Mouse (Mus musculus) inflammation-experienced regulatory T-cells (primary cell): ENCODE results near the gene Glis2. TPM values are rescaled to one million over a fixed set of nuclear protein-coding genes. Genes with fewer than 3 reads are reported as not detected.

Source experiments
- polyA plus RNA-seq, 2 experiments: library from polyadenylated mRNA; unstranded; fragments of 100-300 nt; shearing (Covaris generic); gene quantifications; one replicate each; pipeline ENCODE4 v1.2.1; 2017

The Glis2 gene
- polyA plus RNA-seq = 1 to 10 TPM in 1 of 2 experiments, under 1 TPM in 1; 0.94 to 6.1 TPM

DNA sequence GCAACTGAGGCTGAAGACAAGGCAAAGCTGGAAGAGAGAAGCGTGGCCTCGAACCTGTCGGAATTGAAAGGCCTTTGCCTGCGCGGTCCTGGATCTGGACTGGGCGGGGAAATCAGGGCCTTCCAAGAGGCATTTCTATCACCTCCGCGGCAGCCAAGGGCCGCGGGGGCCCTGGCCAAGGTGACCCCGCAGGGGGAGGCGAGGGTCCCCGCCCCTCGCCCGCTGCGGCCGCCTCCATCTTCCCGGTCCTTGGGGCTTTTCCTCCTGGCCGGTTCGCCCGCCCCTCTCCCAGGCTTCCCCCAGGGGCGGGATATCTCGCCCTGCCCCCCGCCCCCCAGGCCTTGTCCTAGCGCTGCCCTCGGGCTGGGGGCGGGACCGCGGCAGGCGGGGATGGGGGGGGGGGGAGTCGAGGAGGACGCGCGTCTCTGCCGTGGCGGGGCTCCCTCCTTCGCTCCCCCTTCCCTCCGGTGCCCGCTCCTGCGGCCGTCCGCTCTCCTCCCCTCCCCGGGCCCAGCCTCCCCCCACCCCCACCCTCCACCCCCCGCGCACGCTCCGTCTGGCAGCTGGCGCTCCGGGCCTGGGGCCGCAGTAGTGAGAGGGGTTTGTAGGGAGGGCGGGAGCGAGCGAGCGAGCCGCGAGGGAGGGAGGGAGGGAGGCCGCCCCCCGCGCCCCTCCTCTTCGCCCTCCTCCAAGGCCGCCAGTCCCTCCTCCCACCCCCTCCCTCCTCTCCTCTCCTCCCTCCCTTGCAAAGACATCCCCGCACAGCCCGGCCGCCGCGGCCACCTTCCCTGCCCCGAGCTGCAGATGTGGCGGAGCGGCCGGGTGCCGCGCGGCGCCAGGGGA is at the start of gene Glis2:
Gene Glis2, plus strand, starts transcription at position 743 of the 843 bp plus-strand sequence.

DNA sequence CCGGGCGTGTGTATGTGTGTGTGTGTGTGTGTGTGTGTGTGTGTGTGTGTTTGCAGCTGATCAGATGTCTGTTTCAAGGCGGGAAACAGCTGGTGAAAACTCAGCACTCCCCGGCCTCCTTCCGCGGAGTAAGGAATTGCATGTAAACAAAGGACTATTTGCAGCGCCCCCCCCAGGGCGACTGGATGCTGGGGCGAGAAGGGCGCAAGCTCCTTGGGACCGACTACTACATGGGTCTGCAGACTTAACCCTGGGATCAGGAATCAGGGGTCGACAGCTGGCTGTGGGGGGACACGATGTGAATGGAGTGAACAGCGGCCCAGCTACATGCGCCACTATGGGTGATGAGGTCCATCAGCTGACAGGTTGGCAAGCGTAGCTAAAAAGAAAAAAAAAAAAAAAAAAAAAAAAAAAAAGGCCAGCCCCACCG is 34.8 kb upstream of the Glis2 start, which contains the start of gene Tfap4:
Gene Tfap4, minus strand, starts transcription at position 140 of the 430 bp plus-strand sequence.

DNA sequence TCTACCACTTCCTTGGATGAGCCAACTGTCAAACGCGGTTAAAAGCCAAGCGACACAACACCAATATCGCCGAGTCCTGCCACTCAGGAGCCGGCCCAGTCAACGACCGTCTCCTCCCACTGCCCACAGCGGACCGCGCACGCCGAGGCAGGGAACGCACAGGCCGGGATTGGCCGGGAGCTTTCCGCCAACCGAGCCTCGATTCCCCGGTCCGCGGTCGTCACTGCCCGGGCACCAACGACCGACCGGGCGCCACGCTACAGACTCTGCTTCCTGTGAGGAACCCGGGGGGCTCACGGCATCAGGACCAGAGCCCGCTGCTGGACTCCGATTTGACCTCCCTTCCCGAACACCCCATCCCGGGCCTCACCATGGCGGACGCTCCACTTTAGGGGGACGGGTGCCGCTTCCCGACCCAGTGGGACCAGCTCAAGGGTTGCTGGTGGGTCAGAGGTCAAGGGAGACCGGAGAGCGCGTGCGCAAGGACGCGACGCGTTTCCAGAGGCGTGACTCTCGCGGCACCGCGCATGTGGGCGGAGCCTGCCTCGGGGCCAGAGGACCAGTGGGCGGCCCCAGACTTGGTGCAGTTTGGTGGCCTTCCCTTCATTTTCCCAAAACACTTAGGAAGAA is 30.1 kb downstream of the Glis2 start, which contains the start of gene Pam16:
Gene Pam16, minus strand, starts transcription at position 508 of the 630 bp plus-strand sequence.

DNA sequence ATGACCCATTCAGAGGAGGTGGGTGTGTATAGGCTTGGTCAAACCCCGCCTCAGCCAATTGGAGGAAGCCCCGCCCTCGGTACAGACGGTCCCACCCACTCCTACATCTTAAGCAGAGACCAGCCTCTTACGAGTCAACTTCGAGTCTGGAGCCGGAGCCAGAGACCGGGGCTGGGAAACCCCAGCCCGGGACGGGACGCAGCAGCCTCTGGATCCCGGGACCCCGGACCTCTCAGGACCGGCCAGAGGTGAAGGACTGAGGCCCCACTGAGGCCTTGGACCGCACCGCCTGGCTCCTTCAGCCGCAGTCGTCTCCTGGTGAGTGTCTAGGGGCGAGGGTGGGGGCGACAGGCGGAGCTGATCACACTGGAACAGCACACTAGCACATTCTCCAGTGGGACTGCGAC is 45.3 kb downstream of the Glis2 start, which contains the start of the genes Vasn and Dnaja3:
Gene Vasn, plus strand, starts transcription at position 111 of the 407 bp plus-strand sequence.
Gene Dnaja3, plus strand, starts transcription at position 159 of the 407 bp plus-strand sequence.

Other genes with a start within 250 kb of the Glis2 start
- gene Adcy9, start 174.2 kb upstream of the Glis2 start, polyA plus RNA-seq = under 1 TPM; 0.29 to 0.54 TPM
- gene Srl, start 52.9 kb upstream of the Glis2 start, polyA plus RNA-seq = 1 to 10 TPM in 1 of 2 experiments, under 1 TPM in 1; 0.58 to 1.7 TPM
- gene Tfap4, start 34.9 kb upstream of the Glis2 start, polyA plus RNA-seq = 1 to 10 TPM; 2.6 TPM
- 10 to 100 TPM; 10.7 to 17.1 TPM for gene Pam16, start 30.3 kb downstream of the Glis2 start, polyA plus RNA-seq
- under 1 TPM; 0.21 to 0.58 TPM for gene Vasn, start 45.2 kb downstream of the Glis2 start, polyA plus RNA-seq
- 10 to 100 TPM; 47.0 to 67.0 TPM for gene Dnaja3, start 45.3 kb downstream of the Glis2 start, polyA plus RNA-seq
- gene Coro7, start 85.1 kb downstream of the Glis2 start, polyA plus RNA-seq = 100 to 1,000 TPM; 129 to 145 TPM
- gene Nmral1, start 124.6 kb downstream of the Glis2 start, polyA plus RNA-seq = 10 to 100 TPM in 1 of 2 experiments, 1 to 10 TPM in 1; 5.6 to 10.7 TPM
- gene Hmox2, start 131.6 kb downstream of the Glis2 start, polyA plus RNA-seq = 10 to 100 TPM; 79.9 to 84.3 TPM
- gene Cdip1, start 195.6 kb downstream of the Glis2 start, polyA plus RNA-seq = 10 to 100 TPM; 32.1 to 43.5 TPM
- gene 4930562C15Rik, start 240.7 kb downstream of the Glis2 start, polyA plus RNA-seq = 1 to 10 TPM in 1 of 2 experiments, under 1 TPM in 1; 0.68 to 1.6 TPM